Mouse (Mus musculus) cerebellum, postnatal 10 days (tissue): Measurements from ENCODE around the gene Gnai1.

ENCODE experiments used
- DNase-seq, 2 experiments: peaks; one replicate each; pipeline ENCODE4 v3.0.0; 2021; ENCODE audit warnings: mixed read lengths in 2 of 2

The Gnai1 gene

GRCm38 (mm10) chr5:18360281-18360819 is at the start of gene Gnai1:
Gene Gnai1 (minus strand): TSS chr5:18360355.
- DNase-seq, result peak; percentile 94 to 95

DNA sequence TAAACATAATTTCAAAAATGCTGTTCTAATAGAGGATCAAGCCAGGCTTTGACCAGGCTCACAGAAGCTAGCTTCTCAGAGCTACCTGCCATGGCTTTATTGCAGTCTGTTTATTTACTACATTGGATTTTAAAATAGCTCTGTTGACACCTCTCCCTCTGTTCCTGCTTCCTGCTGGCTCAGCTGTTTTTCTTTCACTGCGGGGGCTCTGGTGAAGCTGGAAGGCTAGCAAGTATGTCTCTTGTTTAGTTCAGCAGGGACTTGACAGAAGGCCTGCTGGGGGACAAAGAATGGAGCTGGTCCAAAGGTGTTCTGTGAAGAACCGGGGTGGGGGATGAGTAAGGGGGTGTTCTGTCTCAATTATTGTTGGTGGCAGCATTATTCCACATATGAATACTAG is 7.7 kb upstream of the Gnai1 start:
- DNase-seq, result peak; percentile 66 to 71

DNA sequence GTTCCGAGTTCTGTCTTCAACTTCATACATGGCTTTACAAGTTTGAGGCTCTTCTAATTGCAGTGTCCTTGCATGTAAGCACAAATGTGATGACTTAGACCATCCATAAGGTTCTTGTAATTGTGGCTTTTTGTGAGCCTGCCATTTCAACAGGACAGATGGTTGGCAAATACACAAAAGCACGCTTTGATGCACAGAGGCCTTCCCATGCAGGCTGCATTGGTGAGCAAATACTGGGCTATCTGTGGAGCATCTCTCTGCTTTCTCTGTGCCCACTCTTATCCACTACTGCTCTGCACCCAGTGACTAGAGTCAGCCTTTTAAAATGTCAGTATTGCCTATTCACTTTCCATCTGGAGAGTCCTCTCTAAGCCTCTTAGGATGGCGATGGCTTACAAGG is 5.3 kb upstream of the Gnai1 start:
- DNase-seq, result peak; percentile 59 to 63

DNA sequence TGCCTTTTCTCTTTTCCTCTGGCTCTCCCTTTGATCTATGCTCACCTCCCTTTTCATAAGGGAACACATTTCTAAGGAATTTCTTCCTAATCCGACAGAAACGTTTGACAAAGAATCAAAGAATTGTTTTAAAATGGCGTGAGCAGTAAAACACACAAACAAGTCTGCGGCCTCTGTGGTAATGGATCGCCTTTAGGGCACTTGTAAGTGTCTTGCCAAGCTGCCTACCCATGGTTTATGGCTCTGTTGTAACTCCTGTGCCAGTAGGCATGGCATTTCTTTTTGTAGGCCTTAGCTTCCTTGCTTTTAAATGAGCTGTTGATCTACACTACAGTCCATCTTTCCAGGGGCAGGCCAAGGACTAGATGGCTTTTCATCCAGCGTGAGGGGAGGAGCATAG is 801 bp upstream of the Gnai1 start:
- DNase-seq, result no peak

DNA sequence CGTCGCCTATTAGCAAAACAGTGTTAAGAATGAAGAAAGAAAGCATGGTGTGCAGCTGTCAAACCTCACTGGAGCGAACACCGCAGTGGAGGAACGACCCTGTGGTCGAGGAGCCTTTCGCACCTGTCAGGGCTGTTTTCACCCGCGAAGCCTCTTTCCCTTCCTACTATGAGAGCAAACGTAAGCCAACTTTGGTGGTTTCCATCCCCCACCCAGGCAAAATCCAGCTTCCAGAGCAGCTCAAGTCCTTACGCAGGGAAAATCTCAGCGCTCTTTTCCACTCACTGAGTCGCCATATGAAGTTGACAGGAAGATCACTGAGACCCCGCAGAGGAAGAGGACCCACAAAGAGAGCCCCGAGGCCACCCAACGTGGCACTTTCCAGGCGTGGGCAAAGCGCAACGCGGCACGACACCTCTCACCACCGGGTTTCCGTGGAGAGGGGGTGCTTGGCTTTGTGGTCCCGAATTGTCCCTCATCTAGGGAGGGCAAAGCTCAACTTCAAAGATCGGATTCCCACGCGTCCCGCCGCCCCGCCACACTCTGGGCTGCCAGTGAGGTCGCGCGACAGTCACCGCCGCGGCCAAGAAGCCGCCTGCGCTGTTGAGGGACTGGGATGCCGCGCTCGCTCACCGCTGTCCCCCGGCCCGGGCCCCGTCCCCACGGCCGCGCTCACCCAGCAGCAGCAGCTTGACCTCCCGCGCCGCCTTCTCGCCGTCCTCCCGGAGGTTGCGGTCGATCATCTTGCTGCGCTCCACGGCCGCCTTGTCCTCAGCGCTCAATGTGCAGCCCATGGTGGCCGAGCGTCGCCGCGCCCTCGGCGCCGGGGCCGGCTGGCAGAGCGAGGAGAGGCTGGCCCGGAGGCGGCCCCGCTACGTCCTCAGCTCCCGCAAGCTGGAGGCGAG is 527 bp downstream of the Gnai1 start:
- peak; percentile 66 to 77 for DNase-seq

- DNase-seq, result no peak
Measured at GRCm38 (mm10) chr5:18358778-18359177, 1.4 kb downstream of the Gnai1 start.

- peak; percentile 73 to 74 for DNase-seq
Measured at GRCm38 (mm10) chr5:18358191-18358590, 2.0 kb downstream of the Gnai1 start.

- no peak for DNase-seq
Measured at GRCm38 (mm10) chr5:18347297-18347696, 12.9 kb downstream of the Gnai1 start.

DNA sequence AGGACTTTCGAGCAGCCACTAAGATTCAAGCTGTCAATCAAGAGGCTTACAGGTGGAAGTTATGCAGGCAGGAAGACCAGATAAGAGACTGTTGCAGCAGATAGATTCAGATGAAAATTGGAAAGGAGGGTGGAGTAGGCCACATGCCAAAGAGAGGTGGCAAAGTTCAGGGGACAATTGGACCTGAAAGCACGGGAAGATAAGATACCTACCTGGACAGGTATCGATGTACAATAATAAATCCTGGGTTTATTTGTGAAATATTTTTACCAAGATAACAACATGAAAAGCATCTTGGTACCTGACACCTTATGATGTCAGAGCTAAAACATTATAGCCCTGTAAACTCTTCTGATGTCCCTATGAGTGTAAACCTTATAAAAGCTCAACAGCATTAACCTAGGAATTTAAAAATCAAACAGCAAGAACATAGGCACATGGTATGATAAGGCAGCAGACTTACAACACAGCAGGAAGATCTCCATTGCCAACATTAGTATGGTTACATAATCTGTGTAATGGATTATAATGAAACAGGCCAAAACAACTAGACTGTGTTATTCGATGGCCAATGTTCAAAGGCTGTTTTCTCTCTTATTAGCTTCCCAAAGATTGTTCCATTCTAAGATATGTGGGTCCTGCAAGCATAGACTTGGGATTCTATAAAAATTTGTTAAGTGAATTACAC is 16.6 kb downstream of the Gnai1 start:
- DNase-seq, result peak in 1 of 2 experiments; percentile 32

- peak; percentile 36 to 40 for DNase-seq
Measured at GRCm38 (mm10) chr5:18342765-18343454, 17.2 kb downstream of the Gnai1 start.

DNA sequence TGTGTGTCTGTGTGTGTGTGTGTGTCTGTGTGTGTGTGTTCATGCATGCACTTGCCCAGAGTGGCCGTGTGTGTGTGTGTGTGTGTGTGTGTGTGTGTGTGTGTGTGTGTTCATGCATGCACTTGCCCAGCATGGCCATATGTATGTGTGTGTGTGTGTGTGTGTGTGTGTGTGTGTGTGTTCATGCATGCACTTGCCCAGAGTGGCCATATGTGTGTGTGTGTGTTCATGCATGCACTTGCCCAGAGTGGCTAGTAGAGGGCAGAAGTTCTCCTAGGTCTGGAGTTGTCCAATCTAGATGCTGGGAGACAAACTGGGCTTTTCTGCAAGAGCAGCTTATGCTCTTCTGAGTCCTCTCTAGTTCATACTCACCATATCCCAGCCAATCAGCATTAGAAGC is 18.3 kb downstream of the Gnai1 start:
- DNase-seq, result peak; percentile 14 to 22

GRCm38 (mm10) chr5:18332256-18332655 is 27.9 kb downstream of the Gnai1 start:
- peak; percentile 32 to 52 for DNase-seq

DNA sequence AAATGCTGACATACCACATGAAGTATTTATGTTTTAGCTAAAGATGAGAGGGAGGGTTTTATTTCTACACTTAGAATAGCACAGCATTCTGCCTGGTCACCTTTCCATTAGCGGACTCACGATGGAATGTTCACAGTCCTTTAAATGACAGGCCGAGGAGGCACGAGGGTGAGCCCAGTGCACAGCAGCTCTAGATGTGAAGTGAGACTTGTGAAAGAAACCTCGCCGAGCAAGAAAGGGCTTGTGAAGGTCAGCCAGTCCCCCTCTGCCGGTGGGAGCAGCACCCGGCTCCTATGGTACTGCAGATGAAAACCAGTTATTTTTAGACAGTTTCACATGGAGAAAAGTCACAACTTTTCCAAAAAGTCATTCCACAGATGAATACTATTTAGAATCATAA is 29.4 kb downstream of the Gnai1 start:
- no peak for DNase-seq

DNA sequence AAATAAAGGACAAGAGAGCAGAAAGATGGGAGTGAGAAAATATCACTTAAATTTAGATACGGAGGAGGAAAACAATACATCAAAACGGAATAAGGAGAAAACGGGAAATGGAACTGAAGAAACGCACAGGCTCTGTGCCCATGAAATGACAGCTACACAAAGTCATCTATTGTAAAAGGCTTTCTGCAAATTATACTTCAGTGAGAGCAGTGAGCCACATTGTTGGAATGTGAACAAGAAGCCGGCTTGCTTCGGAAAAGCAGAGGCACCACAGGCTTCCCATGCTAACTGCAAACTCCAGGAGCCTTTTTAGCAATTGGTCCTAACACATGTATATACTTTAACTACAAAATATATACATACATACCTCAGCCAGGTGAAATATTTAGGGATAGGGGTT is 34.0 kb downstream of the Gnai1 start:
- DNase-seq, result no peak

GRCm38 (mm10) chr5:18323534-18323933 is 36.6 kb downstream of the Gnai1 start:
- no peak for DNase-seq

DNA sequence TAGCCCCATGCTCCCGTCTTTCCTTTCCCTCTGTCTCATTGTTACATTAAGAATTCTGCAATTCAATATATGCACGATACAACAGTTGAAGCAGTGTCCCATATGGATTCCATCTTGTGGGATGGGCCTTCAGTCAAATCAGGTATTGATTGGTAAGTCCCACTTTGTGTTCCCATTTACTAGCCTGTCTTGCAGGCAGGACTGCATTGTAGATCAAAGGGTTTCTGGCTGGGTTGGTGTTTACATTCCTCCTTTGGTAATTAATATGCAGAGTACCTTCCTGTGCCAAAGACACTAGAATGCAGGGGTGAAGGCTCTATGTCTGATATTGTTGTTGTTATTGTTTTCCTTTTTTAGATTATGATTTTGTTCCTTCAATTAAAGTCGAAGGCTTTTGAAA is 38.5 kb downstream of the Gnai1 start:
- no peak for DNase-seq

DNA sequence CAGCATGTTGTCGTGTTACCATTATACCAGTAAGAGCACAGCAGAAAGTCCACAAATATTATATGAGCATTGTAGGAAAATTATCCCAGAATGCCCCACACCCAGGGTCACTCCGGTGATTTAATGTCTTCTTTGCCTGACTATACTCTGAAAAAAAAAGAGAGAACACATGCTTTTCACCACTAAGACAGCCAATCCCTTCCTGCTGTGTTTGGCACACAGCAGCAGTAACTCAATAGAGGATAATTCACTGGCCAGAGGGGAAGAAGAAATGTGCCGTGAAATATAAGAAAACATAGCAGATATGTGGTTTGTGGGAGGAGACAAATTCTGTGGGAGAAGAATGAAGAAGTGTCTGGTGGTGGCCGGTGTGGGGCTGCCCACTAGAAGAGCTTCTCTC is 41.3 kb downstream of the Gnai1 start:
- DNase-seq, result peak; percentile 40 to 57

DNA sequence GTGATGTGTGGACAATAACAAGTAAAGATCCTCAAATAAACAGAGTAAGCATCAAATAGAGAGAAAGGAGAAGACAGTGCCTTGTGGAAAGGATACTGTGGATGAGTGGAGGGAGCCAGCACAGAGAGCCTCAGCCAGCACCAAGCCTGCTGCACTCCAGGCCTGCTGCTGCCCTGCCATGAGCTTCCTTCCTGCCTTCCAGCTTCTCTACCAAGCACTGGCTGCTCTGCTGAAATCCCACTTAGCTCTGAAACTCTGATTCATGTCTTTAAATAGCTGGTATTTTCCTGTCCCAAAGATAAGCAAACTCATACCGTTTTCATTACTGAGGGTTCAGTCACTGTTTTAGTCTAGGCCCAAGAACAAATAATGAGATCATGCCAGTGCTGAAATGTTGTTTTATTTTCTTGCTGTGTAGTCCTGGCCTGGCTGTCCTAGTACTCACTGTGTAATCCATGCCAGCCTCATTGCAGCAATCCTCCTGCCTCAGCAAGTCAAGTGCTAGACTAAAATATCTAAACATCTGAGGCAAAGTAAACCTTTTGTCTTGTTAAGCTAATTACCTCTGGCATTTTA is 52.8 kb downstream of the Gnai1 start:
- DNase-seq, result no peak

- DNase-seq, result no peak
Measured at GRCm38 (mm10) chr5:18296584-18296983, 63.6 kb downstream of the Gnai1 start.

DNA sequence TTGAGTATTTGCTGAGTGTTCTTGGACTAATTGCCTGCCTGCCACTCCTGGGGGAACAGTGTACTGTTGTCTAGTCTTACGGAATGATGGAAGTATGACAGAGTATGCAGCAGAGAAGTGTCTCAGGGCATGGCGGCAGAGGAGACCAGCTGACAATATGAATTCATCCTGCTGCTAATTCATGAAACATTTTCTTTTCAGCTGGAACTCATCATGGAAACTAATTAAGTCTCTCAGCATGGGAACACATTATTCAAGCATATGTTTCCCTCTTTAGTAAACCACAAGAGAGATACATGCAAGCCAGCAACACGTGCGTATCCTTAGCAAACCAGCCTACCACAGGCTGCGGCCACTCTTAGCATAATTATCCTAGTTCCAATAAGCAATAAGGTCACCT is 67.4 kb downstream of the Gnai1 start:
- DNase-seq, result peak in 1 of 2 experiments; percentile 7

DNA sequence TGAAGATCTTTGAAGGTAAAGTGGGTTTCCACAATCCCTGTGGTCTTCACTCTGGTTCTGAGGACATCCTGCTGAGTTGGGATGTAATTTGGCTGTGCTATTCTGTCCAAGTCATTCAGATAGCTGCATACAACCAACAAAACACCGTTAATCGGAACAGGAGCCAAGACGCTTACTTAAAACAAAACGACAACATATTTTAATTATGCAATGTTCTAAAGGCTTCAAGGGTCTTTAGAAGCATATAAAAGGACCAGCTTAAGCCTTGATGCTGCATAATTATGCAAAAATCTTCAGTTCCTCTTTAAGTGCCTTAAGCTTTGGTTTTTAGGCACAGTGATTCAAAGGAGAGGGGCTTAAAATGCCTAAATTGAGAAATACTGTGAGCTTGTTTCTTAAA is 70.6 kb downstream of the Gnai1 start:
- no peak for DNase-seq

DNA sequence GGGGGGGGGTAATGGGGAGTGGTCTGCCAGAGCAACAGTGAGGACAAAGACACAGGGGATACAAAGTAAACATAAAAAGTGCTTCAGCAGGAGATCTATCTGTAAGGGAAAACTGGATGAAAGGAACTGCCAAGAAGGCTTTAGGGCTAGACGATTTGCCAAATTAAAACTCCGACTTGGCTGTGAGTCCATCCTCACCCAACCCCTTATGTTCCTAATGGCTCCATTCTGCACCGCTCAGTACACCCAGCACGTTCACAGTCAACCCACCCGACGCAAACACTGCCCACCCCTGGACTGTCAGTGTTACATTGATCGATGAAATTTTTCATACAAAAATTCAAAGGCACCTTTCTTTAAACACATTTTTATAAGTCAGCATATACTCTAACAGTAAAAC is 71.5 kb downstream of the Gnai1 start:
- peak; percentile 33 to 55 for DNase-seq

DNA sequence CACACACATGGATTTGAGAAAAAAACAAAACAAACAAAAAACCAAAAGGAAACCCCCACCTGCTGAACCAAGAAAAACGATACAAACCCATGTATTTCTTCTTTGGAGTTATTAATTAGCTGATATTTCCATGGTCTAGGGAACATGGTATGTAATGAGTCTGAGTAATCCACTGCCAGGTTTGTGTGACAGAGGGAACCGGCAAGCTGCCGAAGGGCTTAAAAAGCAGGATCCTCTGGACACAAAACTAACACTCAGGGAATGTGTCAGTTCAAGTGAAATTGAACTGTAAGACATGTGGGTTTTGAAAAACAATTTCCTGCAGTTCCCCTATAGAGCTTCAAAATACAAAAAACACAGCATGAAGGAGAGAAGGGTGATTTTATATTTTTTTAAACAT is 72.1 kb downstream of the Gnai1 start:
- no peak for DNase-seq
